Mouse (Mus musculus) activated CD4-positive, CD25-positive, alpha-beta regulatory T cell, adult 4 months (primary cell): Measurements from ENCODE around the gene Naa40. TPM values are rescaled to one million over a fixed set of nuclear protein-coding genes. Genes with fewer than 3 reads are reported as not detected.

Source experiments
- ATAC-seq: one replicate; pipeline ENCODE4 v1.8.0; 2017
- polyA plus RNA-seq, 2 experiments: library from polyadenylated mRNA; unstranded; fragments of 100-300 nt; shearing (Covaris generic); gene quantifications; one replicate each; pipeline ENCODE4 v1.2.1; 2017

Gene Naa40
- polyA plus RNA-seq, 2 experiments from 2014 or later: 28.0 to 29.3 TPM

- no peak for ATAC-seq
These were observed 23.9 kb upstream of the Naa40 start for GRCm38 (mm10) chr19:7264766-7265331.

DNA sequence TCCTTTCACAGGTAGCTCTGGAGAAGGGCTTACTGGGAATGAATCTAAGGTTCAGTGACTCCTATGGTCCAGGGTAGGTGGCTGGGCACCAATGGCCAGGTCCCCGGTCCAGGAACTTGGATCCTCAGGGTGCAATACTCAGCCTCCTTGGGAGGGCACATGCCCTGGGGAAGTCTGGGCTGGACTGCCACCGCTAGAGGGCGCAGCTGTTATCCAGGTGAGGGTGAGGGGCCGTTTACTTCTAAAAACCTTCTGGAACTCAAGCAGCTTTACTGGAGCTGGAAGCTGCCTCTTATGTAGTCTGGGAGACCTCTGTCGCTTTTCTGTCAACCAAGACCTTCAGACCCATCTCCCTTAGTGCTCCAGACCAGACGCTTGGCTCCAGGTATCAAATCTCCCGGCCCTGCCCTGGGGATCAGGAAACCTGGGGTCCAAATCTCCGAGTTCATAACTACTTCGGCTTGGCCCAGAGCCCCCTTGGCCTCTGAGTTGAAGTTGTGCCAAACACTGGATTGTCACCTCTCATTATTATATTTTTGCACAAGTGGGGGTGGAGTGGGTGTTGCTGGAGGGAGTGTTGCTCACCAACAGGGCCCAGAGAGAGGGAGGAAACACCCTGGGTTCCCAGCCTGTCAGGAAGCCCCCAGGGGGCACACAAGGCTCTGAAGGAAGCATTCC is 23.2 kb upstream of the Naa40 start:
- no peak for ATAC-seq

GRCm38 (mm10) chr19:7262592-7262991 is 21.6 kb upstream of the Naa40 start:
- ATAC-seq: no peak

DNA sequence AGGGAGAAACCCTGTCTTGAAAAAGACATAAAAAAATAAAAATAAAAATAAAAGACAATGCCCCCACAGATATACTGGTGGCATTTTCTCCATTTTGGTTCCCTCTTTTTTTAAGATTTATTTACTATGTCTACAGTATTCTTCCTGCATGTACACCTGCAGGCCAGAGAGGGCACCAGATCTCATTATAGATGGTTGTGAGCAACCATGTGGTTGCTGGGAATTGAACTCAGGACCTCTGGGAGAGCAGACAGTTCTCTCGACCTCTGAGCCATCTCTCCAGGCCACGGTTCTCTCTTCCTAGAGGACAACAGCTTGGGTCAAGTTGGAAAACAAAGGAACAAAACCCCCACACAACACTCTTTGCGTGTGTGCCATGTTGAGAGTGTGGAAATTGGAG is 21.0 kb upstream of the Naa40 start:
- no peak for ATAC-seq

GRCm38 (mm10) chr19:7261476-7261875 is 20.5 kb upstream of the Naa40 start:
- ATAC-seq: no peak

DNA sequence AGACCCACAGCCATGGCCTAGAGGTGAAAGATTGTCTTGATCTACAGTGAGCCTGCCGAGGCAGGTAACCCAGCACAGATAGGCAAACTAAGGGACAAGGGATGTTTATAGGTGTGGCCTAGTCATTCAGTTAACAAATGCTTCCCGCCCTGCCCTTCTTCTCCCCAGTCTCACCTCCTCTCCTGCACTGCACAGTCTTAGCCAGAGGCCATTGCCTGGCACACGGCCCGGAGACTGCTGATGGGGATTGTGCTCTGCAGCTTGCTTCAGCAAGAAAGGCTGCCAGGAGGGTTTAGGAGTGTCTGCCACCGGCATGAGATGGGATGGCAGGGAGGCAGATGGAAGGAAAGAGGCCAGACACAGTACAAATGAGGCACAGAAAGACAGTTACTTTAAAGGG is 16.9 kb upstream of the Naa40 start:
- no peak for ATAC-seq

DNA sequence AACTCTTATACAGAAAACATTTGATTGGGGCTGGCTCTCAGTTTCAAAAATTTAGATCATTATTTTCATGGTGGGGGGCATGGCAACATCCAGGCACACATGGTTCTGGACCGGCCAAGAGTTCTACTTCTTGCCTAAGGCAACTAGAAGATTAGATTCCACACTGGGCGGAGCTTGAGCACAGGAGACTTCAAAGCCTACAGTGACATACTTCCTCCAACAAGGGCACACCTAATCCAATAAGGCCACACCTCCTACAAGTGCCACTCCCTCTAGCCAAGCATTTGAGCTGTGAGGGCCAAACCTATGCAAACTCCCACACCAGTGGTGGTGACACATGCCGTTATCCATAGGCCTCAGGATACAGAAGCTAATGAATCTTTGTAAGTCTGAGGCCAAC is 5.0 kb upstream of the Naa40 start:
- no peak for ATAC-seq

DNA sequence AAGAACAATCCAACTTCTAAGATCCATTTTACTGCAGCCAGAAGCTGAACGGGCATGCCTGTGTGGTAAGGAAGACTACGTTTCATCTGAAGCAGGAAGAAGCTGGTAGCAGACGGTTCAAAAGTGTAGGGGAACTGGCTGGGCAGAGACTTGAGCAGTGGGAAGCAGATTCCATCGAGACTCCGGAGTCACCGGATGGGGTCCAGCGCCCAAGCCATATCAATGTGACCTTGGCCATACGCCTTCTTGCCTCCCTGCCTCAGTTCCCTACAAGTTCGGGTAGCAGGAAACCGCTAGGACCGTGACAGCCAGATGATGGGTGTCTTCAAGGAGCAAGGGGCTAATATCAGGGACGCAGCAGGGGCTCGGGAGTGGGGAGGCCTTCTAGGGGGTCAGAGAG is 692 bp downstream of the Naa40 start:
- no peak for ATAC-seq

- no peak for ATAC-seq
These were observed 1.4 kb downstream of the Naa40 start for GRCm38 (mm10) chr19:7239574-7239973.

DNA sequence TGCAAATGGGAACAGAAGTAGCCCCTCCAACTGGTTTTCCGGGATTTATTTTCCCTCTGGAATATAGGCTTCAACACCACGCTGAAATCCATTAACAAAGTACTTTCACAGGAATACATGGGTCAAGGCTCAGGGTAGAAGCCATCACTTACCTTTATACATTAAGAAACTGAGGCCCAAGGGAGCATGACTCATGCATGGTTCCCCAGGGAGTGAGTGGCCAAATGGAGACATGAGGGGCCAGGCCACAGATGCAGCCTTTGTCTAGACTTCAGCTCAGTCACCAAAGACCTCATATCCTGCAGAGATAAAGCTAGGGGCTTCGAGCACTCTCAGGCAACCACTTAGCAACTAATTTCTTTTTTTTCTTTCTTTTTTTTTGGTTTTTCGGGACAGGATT is 4.2 kb downstream of the Naa40 start:
- ATAC-seq: no peak

DNA sequence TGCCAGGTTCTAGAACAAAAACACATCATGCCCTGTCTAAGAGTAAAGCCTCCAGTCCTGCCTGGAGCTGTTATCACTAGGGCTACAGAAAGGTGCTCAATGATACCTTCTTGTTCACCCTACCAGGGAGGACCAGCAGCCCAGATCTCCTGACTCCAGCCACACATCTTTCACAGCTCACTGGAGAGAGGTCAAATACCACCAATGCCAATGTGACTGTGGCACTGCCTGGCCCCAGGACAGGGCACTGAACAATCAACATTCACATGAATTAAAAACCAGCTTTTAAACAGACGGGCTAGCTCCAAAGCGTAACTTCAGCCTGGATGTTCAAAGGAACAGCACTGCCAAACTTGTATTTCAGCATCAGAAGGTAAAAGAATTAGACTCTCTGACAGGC is 5.0 kb downstream of the Naa40 start:
- no peak for ATAC-seq

DNA sequence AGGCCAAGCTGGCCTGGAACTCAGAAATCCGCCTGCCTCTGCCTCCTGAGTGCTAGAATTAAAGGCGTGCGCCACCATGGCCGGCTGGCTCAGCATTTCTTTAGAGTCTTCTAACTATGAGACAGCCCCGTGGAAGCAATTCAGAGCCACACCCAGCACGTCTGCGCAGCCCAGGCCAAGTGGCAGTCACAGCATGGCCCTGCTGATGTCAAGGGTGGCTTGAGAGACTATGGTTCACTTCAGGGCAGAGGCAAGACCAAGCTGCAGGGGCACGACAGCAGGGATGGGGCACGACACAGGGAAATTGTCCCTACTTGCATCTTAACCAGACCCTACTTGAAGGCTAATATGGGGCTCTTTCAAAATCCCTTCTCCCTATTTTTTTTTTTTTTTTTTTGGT is 5.5 kb downstream of the Naa40 start:
- ATAC-seq: no peak

DNA sequence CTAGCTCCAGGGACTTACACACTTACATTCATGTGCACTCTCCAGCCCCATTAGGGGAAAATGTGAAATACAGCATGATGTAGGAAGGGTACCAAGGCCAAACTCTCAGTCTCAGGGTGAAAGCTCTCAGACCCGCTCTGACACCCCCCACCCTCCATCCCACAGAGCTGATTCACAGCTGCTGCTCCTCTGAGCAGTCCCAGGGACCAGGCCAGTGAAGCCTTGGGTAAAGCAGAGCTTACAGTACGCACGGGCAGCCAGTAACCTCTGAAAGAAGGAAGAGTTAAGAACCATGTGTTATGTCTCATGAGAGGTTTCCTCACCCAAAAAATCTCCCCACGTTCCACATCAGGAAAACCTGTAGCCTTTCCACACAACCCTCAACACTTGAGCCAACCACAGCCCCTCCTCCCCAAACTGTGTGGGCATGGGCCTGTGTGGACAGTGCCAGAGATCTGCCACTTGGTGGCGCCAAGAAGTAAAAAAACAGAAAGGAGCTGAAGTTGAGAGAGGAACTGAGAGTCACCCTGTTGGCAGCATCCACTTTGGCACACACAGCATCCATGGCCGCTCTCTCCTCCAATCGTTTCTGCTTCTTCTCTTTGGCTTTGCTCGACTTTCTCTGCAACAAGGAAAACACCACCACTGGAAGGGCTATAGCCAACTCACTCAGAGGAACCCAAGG is 6.3 kb downstream of the Naa40 start:
- ATAC-seq: peak; percentile 63

- ATAC-seq: no peak
These were observed 14.5 kb downstream of the Naa40 start for GRCm38 (mm10) chr19:7226511-7226914.

- no peak for ATAC-seq
These were observed 15.8 kb downstream of the Naa40 start for GRCm38 (mm10) chr19:7225096-7225690.

- ATAC-seq: no peak
These were observed 16.7 kb downstream of the Naa40 start for GRCm38 (mm10) chr19:7224253-7224652.

DNA sequence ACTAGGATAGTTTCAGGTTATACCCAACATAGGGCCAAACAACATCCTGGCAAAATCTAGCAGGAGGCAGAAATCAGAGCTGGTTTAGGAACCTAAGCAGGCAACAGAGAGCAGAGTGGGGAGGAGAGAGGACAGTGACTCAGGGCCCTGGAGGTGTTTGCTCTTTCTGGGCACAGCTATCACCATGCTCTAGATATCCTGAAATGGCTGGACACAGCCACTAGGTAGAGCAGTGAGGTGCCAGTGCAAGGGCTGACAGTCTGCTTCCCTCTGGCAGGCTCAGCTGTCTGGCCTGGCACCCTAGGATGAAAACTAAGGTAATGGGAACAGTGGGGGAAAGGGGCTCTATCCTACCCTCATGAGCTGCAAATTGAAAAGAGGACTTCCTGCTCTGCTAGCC is 17.5 kb downstream of the Naa40 start:
- ATAC-seq: no peak

DNA sequence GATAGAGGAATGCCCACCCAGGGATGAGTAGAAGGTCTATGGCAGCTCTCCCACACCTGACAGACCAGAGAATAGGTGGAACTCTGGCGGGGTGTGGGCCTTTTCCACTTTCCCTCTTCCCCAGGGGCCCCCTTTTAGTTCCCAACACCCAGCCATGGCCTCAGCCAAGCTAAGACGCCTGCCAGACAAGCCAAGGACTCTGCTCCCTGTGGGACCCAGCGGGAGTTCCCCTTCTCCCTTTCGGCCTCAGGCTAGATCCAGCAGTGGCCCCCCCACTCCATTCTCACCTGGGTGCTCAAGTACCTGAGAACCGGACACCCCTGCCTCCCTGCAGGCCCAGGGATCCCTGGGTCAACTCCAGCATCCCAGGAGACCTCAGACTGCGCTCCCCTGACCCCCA is 18.8 kb downstream of the Naa40 start:
- ATAC-seq: no peak

GRCm38 (mm10) chr19:7218753-7219152 is 22.2 kb downstream of the Naa40 start:
- ATAC-seq: no peak

GRCm38 (mm10) chr19:7217926-7218267 is 23.1 kb downstream of the Naa40 start:
- no peak for ATAC-seq

- ATAC-seq: peak; percentile 100
These were observed 23.6 kb downstream of the Naa40 start, which contains the start of gene Cox8a for GRCm38 (mm10) chr19:7217162-7217925. Gene Cox8a, minus strand, starts transcription at chr19:7217616.

DNA sequence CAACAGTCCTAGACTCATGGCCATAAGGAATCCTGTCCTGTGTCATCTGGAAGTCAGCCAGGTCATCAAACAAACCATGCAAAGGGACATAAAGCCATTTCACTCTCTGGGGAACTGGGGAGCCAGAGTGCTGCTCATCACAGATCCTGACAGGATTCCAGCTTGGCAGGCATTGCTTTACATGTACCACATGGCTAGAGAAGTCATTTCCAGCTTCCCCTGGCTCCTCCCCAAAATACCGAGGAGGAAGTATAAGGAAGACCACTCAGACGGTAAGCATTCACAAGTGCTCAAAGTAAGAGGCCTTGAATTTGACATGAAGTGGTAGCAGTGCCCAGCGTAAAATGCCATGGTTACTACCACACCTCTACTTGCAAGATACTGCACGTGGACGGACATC is 26.5 kb downstream of the Naa40 start:
- no peak for ATAC-seq

DNA sequence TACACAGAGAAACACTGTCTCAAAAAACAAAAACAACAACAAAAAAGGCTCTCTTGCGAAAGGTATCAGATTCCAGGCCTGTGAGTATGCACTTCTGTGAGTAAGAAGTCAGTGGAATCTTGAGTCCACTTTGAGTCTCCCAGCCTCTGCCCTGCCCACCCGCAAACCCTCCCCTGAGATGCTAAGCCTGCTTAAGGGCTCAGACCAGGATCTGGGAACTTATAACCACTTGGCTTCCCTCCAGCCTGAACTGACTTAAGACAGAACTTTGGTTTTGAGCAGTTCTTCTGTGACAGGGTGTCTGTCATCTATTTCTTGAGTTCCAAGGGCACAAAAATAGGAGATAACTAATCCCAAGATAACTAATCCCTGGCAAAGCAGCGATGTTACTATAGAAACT is 28.0 kb downstream of the Naa40 start:
- ATAC-seq: no peak
